In genomic region chr14:93543970-93544627, GRCm38 (mm10) we compare ENCODE assay signal across 13 mouse cellular contexts.
DNase-seq lines count a peak whose midpoint lies in the region; ATAC-seq and TF ChIP-seq lines count a peak whose summit lies in the region.
"Had no signal": no experiment of that assay in that cellular context is flagged by ENCODE, and none has a peak within 500 bp of the region (broad histone marks: within the 10 kb centered on the region; RNA-seq: fewer than 3 reads in every experiment).

No protein-coding gene starts in this region.

- no peak for TF ChIP-seq EP300 in heart, adult 2 months (IDR thresholded peaks at IDR 0.05; ENCODE audit: insufficient read depth, low read depth, low read length)

- no peaks in the 10 kb centered on the region for H3K36me3 ChIP-seq in heart, adult 2 months (ENCODE audit: control insufficient read depth, insufficient read depth, low read length)
- H3K36me3 ChIP-seq: limb, embryonic 10.5 days; liver, embryonic 13.5 days had no signal

- 65% methylated on average over 11 of the region's 11 CpGs for WGBS in heart, adult 2 months

- no peak overlapping the region for H3K9ac ChIP-seq in heart, adult 2 months (ENCODE audit: low read depth, low read length)
- H3K9ac ChIP-seq: liver, embryonic 13.5 days had no signal

- intact Hi-C loops in heart, adult 2 months (cut with DNase I): no loop called here
- intact Hi-C loops in left cerebral cortex, adult 2 months (cut with DNase I): loop anchor here (5.0 to 10.0 kb wide), 2 partner anchors 171 to 343 kb away; no protein-coding TSS in a partner anchor
- intact Hi-C loops in left cerebral cortex, postnatal 10 days (cut with DNase I): loop anchor here (5.0 kb wide), 1 partner anchor 343 kb away; no protein-coding TSS in a partner anchor

- no peak for DNase-seq in cerebellum, postnatal 4 days (ENCODE audit: low spot score in 2 of 2)
- peak; percentile 8 to 17 for DNase-seq in heart, adult 18-20 months
- no peak for DNase-seq in heart, adult 2 months
- DNase-seq in left cerebral cortex, adult 2 months (ENCODE audit: extremely low spot score in 1 of 2, low spot score in 2 of 2): no peak
- DNase-seq in left cerebral cortex, postnatal 10 days (ENCODE audit: extremely low spot score in 1 of 2, low spot score in 2 of 2): no peak
- DNase-seq in cerebellum, postnatal 14 days: peak; percentile 65 to 78
- DNase-seq in thymus, postnatal 4 days: no peak
- DNase-seq: kidney, adult 8-10 months; liver, embryonic 13.5 days; lung, postnatal 10 days had no signal

- H3K79me2 ChIP-seq in heart, adult 2 months (replicated peaks; ENCODE audit: control insufficient read depth, insufficient read depth, low read length): no peaks in the 10 kb centered on the region

- no peak for TF ChIP-seq POLR2A in heart, adult 2 months (IDR thresholded peaks at IDR 0.05; ENCODE audit: insufficient read depth, low read depth, low read length)

- ATAC-seq in cerebellum, adult (ENCODE audit: insufficient number of reproducible peaks, low FRiP score, low TSS enrichment): peak; percentile 80

- no peaks in the 10 kb centered on the region for H3K4me1 ChIP-seq in heart, adult 2 months (ENCODE audit: control insufficient read depth, insufficient read depth, low read length)
- H3K4me1 ChIP-seq: limb, embryonic 10.5 days; liver, embryonic 13.5 days had no signal

- no peaks in the 10 kb centered on the region for H3K27me3 ChIP-seq in heart, adult 2 months (ENCODE audit: control insufficient read depth, insufficient read depth, low read length)
- H3K27me3 ChIP-seq: CH12.LX; liver, embryonic 13.5 days had no signal

- no peak overlapping the region for H3K27ac ChIP-seq in heart, adult 2 months
- peak overlapping the region; percentile 69 for H3K27ac ChIP-seq in left cerebral cortex, adult 2 months
- H3K27ac ChIP-seq: limb, embryonic 10.5 days; liver, embryonic 13.5 days had no signal

- no peak overlapping the region; the same call in 1 of the 2 replicates for H3K4me3 ChIP-seq in heart, adult 2 months
- H3K4me3 ChIP-seq in left cerebral cortex, adult 2 months: no peak overlapping the region
- H3K4me3 ChIP-seq: limb, embryonic 10.5 days; liver, embryonic 13.5 days had no signal

- no peak for TF ChIP-seq CTCF in heart, adult 2 months (IDR thresholded peaks at IDR 0.05)
- TF ChIP-seq CTCF in left cerebral cortex, adult 2 months (IDR thresholded peaks at IDR 0.05): no peak

Comparison
In these comparisons a context has a peak if more than half of its experiments do, and no peak if none do; other contexts are left out.
1. DNase-seq: peak in heart, adult 18-20 months (2 of 2) and cerebellum, postnatal 14 days (2 of 2); none in cerebellum, postnatal 4 days (0 of 2), heart, adult 2 months (0 of 2), left cerebral cortex, adult 2 months (0 of 2), left cerebral cortex, postnatal 10 days (0 of 2) and thymus, postnatal 4 days (single experiment).